Mouse (Mus musculus): Measurements from ENCODE around the gene Prss57. TPM values are rescaled to one million over a fixed set of nuclear protein-coding genes. Genes with fewer than 3 reads are reported as not detected.

The Prss57 gene
- polyA plus RNA-seq, 1 experiment from 2014 or later, result 0.14 TPM

DNA sequence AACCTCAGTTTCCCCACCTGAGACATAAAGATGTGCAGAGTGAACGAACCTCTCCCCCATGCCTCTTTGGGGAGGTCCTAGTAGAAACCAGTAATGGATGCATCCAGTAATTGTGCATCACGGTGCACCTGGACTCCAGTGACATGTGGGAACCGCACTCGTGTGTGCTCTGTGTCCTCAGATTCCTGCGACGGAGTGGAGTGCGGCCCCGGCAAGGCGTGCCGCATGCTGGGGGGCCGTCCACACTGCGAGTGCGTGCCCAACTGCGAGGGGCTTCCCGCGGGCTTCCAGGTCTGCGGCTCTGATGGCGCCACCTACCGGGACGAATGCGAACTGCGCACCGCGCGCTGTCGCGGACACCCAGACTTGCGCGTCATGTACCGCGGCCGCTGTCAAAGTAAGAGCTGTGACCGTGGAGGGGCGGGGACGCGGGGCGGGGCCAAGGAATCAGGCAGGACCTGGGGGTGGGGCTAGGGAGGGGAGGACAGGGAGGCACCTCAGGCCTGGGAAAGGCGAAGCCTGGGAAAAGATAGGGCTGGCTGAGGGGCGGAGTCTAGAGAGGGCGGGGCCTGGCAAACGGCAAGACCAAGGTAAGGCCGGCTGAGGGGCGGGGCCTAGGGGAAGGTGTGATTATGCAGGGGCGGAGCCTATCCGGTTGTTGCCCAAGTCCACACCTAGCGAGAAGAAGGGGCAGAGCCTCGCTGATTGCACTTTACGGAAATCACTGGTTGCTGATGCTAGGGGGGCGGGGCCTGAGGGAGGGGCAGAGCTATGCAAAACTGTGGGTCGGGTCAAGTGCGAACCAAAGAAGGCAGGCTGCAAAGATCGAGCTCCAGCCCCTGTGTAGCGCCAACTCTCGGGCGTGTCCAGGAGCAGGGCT lies 10.7 kb downstream of the Prss57 start:
- peaks cover 45% of the 10 kb centered on the region for H3K27me3 ChIP-seq (replicated peaks)
- H3K9me3 ChIP-seq (replicated peaks), result no peaks in the 10 kb centered on the region
- peak overlapping the region; percentile 45 for H3K9ac ChIP-seq (replicated peaks)
- peak overlapping the region; percentile 49 for H3K4me3 ChIP-seq (replicated peaks)
- no peaks in the 10 kb centered on the region for H3K36me3 ChIP-seq
- peaks cover 37% of the 10 kb centered on the region for H3K4me1 ChIP-seq
- H3K27ac ChIP-seq (replicated peaks), result 0 out of 2 replicates have a peak overlapping the region, but pooled peaks have one; percentile 45
- 2% methylated on average over 55 of the region's 55 CpGs for WGBS
- peak; percentile 91 for ATAC-seq (ENCODE audit: low FRiP score)
- H3K4me2 ChIP-seq, result peak overlapping the region; percentile 90

DNA sequence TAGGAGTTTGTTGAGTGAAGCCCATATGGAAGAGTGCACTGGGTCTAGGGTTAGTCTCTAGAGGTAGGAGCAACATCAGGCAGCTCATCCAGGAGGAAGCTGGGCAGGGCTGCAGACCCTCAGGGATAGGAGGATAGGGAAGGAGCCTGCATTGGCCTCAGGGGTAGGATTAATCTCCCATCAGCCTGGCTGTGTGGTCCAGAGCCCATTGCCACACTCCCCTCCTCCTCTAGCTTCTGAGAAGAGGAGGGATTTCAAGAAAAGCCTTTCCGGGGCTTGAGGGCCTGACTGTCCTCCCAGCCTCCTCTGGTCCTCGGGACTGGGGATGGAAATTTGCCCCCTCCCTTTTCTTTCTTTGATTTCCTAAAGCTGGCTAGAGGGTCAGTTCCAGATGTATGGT lies 11.6 kb downstream of the Prss57 start:
- Histone ChIP-seq H3K9me3 (replicated peaks) (no peaks in the 10 kb centered on the region), H3K4me1 (peaks cover 36% of the 10 kb centered on the region), H3K9ac (replicated peaks) (no peak overlapping the region), H3K4me2 (peak overlapping the region; percentile 90; the same call in 1 of the 2 replicates), H3K4me3 (replicated peaks) (no peak overlapping the region), H3K36me3 (no peaks in the 10 kb centered on the region), H3K27me3 (replicated peaks) (peaks cover 41% of the 10 kb centered on the region), H3K27ac (replicated peaks) (no peak overlapping the region)
- WGBS, result 19% methylated on average over 2 of the region's 2 CpGs
- ATAC-seq (ENCODE audit: low FRiP score), result no peak

DNA sequence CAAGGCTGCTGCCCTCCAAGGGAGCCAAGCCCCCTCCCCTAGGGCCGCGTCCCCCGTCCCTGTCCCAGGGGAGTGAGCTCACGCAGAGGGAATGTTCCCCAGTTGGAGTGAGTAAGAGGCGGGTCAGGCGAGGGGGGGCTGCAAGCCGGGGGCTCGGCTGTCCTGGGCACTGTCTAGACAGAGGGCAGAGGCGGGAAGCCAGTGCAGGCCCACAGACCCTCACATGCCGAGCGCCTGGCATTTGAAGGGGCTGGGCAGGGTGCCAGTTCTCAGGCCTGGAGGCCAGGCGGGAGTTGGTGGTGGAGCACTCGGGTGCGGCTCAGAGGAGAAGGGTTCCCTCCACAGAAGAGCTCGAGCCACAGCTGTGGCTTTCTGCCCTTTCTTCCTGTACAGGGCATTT lies 12.8 kb downstream of the Prss57 start:
- ATAC-seq (ENCODE audit: low FRiP score), result no peak

DNA sequence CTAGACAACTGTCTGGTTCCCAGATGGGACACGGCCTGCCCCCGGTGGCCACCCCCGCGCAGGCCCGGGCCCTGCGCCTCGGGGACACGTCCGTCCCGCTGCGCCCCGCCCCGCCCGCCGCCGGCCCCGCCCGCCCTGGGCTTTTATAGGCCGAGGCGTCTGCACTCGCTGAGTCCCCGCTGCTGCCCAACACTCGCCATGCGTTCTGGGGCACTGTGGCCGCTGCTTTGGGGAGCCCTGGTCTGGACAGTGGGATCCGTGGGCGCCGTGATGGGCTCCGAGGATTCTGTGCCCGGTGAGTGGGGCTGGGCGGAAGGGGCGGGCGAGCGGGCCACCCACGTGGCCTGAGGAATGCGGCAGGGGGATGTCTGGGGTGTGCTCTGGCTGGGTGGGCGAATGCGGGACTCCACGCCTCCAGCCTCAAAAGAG lies 13.6 kb downstream of the Prss57 start, which contains the start of gene Fstl3:
TSS of gene Fstl3 (plus strand) at position 170 of the 429 bp plus-strand sequence.
- Histone ChIP-seq H3K36me3 (no peaks in the 10 kb centered on the region), H3K4me3 (replicated peaks) (peak within 1 kb of the TSS; percentile 30), H3K27me3 (replicated peaks) (peaks cover 41% of the 10 kb centered on the region), H3K9ac (replicated peaks) (peak within 1 kb of the TSS; percentile 20), H3K27ac (replicated peaks) (no peak within 1 kb of the TSS), H3K4me2 (peak within 1 kb of the TSS; percentile 54), H3K9me3 (replicated peaks) (no peaks in the 10 kb centered on the region), H3K4me1 (peaks cover 34% of the 10 kb centered on the region)
- no peak for ATAC-seq (ENCODE audit: low FRiP score)
- under 1% methylated on average over 38 of the region's 39 CpGs for WGBS

More for the DNA sequence above, 12.8 kb downstream of the Prss57 start:
- Histone ChIP-seq H3K9me3 (replicated peaks) (no peaks in the 10 kb centered on the region), H3K4me1 (peaks cover 34% of the 10 kb centered on the region), H3K9ac (replicated peaks) (no peak overlapping the region), H3K27me3 (replicated peaks) (peaks cover 41% of the 10 kb centered on the region), H3K27ac (replicated peaks) (no peak overlapping the region), H3K36me3 (no peaks in the 10 kb centered on the region), H3K4me3 (replicated peaks) (no peak overlapping the region), H3K4me2 (no peak overlapping the region)
- WGBS, result 7% methylated on average over 15 of the region's 15 CpGs

DNA sequence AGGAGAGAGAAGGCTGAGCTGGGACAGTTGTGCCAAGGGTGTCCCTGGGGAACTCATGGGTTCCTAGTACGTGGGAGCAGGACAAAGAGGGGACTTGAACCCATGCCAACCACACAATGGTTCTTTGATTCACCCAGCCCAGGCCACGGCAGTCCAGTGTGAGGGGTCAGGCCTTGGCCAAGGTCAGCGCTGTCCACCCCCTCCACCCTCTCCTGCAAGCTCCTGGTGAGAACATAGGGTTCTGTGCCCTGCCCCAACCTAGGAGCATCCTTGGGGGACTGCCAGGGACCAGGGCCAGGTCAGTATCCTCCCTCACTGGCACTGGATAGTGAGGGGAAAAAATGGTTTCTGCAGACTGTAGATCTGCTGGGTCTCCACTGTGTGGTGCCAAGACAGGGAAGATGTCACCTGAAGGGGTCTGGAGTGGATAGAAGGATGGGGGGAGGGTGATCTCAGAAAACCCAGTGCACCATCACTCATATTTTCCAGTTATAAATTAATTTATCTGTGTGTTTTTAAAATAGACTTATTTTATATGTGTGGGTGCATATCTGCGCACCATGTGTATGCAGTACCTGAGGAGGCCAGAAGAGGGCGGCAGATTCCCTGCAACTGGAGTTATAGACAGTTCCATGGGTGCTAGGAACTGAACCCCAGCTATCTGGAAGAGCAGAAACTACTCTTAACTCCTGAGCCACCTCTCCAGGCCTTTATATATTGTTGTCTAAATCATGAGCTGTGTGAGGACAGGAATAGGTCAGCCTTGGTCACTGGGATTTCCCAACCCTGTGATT lies 16.1 kb downstream of the Prss57 start:
- 68% methylated on average over 5 of the region's 5 CpGs for WGBS
- Histone ChIP-seq H3K27ac (replicated peaks) (no peak overlapping the region), H3K9ac (replicated peaks) (no peak overlapping the region), H3K4me1 (peaks cover 18% of the 10 kb centered on the region), H3K4me3 (replicated peaks) (no peak overlapping the region), H3K36me3 (no peaks in the 10 kb centered on the region), H3K4me2 (no peak overlapping the region), H3K9me3 (replicated peaks) (no peaks in the 10 kb centered on the region), H3K27me3 (replicated peaks) (peaks cover 36% of the 10 kb centered on the region)
- no peak for ATAC-seq (ENCODE audit: low FRiP score)

DNA sequence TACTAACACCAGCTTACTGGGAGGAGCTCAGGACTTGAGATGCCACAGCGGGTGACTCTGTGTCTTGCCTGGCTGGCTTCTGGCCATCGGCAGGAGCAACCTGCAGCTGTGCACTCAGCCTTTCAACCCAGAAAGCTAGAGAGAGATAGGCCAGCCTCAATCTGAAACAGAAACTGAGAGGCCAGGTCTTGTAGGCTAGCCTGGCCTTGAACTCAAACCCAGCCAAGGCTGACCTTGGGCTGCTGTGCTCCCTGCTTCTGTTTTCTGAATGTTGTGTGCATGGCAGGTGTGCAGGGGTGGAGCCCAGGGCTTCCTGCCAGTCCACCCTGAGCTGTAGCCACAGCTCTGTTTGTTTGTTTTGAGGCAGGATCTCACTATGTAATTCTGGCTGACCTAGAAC lies 17.6 kb downstream of the Prss57 start:
- H3K9me3 ChIP-seq (replicated peaks), result no peaks in the 10 kb centered on the region
- H3K4me3 ChIP-seq (replicated peaks), result no peak overlapping the region
- no peak for ATAC-seq (ENCODE audit: low FRiP score)
- H3K9ac ChIP-seq (replicated peaks), result no peak overlapping the region
- peaks cover 23% of the 10 kb centered on the region for H3K27me3 ChIP-seq (replicated peaks)
- H3K27ac ChIP-seq (replicated peaks), result no peak overlapping the region
- 92% methylated on average over 2 of the region's 2 CpGs for WGBS
- no peak overlapping the region for H3K4me2 ChIP-seq
- H3K4me1 ChIP-seq, result peaks cover 20% of the 10 kb centered on the region
- H3K36me3 ChIP-seq, result no peaks in the 10 kb centered on the region

DNA sequence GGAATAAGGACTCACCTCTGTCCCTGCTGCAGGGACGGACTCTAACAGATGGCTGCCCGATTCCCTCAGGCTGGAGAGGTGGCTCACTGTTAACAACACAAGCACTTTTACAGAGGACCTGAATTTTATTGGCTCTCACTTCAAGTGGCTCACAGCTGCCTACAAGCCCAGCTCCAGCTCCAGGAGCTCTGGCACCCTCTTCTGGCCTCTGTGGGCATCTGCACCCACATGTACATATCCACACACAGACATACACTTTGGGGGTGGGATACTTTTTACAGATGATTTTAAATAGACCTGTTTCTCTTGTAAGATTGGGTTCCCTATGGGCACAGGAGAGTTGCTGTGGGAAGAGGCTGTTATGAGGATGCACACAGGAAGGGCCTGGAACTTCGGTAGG lies 18.4 kb downstream of the Prss57 start:
- WGBS, result 93% methylated on average over 3 of the region's 3 CpGs

DNA sequence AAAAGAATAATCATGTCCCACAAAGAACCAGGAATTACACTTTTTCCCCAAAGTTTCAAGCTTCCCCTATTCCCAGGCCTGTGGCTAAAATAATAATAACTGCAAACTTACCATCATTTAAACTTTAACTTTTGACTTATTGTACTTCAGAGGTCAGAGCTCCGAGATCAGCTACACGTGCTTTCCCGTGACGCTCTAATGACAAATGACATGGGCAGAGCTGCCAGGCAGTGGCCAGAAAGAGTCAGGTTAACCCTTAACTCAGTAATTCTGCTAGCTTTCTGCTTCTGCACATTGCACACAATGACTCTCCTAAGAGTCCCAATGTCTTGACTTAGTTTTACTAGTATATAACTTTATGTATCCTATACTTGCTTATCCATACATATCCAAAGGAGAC lies 21.4 kb downstream of the Prss57 start:
- Histone ChIP-seq H3K27ac (replicated peaks) (no peak overlapping the region), H3K4me3 (replicated peaks) (no peak overlapping the region), H3K4me1 (peaks cover 32% of the 10 kb centered on the region), H3K4me2 (no peak overlapping the region), H3K9ac (replicated peaks) (no peak overlapping the region), H3K9me3 (replicated peaks) (no peaks in the 10 kb centered on the region), H3K36me3 (no peaks in the 10 kb centered on the region), H3K27me3 (replicated peaks) (0 out of 2 replicates have a peak, but pooled peaks cover 4% of the 10 kb centered on the region)
- 48% methylated on average over 4 of the region's 4 CpGs for WGBS
- ATAC-seq (ENCODE audit: low FRiP score), result no peak

More for the DNA sequence above, 18.4 kb downstream of the Prss57 start:
- Histone ChIP-seq H3K9ac (replicated peaks) (no peak overlapping the region), H3K36me3 (no peaks in the 10 kb centered on the region), H3K27me3 (replicated peaks) (peaks cover 15% of the 10 kb centered on the region), H3K27ac (replicated peaks) (no peak overlapping the region), H3K4me2 (no peak overlapping the region), H3K4me1 (peaks cover 19% of the 10 kb centered on the region), H3K4me3 (replicated peaks) (no peak overlapping the region), H3K9me3 (replicated peaks) (no peaks in the 10 kb centered on the region)
- ATAC-seq (ENCODE audit: low FRiP score), result no peak

DNA sequence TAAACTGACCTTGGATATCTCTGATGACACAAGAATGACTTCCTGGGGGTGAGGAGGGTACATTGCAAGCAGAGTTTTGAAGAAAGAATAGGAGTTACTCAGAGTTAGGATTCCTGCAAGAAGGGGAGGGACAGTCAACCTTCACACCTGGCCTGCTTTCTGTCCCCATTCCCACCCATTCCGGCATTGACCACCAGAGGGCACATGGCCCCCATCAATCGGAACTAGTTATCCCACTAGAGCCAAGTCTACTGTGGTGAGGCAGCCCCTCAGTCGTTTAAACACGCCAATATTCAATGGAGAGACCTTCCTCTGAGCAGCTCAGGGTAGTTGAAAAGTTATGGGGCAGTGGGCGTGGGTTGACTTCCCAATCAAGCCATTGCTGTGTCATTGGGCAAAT lies 22.4 kb downstream of the Prss57 start:
- Histone ChIP-seq H3K4me1 (peaks cover 41% of the 10 kb centered on the region), H3K4me2 (peak overlapping the region; percentile 92), H3K9ac (replicated peaks) (peak overlapping the region; percentile 21; the same call in 1 of the 2 replicates), H3K27ac (replicated peaks) (no peak overlapping the region), H3K36me3 (no peaks in the 10 kb centered on the region), H3K27me3 (replicated peaks) (0 out of 2 replicates have a peak, but pooled peaks cover 4% of the 10 kb centered on the region), H3K4me3 (replicated peaks) (0 out of 2 replicates have a peak overlapping the region, but pooled peaks have one; percentile 81), H3K9me3 (replicated peaks) (no peaks in the 10 kb centered on the region)
- under 1% methylated on average over 5 of the region's 5 CpGs for WGBS
- no peak for ATAC-seq (ENCODE audit: low FRiP score)

DNA sequence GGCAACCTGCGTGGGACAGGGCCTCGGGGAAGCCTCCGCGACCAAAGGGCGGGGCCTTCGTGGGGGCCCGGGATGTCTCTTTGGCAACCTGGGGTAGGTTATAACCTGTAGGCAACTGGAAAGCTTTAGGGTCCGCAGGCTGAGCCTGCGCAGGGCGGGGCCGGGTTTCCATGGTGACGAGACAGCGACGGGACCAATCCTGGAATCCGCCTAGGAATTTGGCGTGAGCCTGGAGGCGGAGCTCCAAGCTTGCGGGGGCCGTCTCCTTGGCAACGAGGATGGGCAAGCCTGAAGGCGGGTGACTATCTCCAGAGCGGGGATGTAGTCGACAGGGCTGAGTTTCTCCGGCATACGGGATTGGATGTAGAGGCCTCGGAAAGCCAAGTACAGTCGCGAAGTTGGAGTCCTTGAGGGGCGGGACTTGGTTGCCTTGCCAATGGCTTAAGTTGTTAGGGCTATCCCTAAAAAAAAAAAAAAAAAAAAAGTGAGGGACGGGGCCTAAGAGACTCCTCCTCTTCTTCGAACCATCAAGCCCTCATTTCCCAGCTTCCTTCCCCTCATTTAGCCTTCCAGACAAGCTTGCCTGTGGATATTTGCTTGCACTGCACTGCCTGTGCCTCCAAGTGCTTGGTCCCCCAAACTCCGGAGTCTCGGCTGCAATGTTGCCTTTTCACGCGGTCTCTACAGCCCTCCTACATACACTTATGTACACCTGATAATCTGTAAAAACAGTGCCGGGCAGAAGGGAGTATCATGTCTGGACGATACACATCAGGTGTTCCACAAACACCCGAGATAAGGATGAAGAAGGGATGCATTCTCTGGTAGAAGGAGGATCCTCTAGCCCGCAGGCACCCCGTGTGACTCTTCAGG lies 23.2 kb downstream of the Prss57 start:
- H3K4me2 ChIP-seq, result peak overlapping the region; percentile 92
- no peaks in the 10 kb centered on the region for H3K9me3 ChIP-seq (replicated peaks)
- H3K27me3 ChIP-seq (replicated peaks), result 0 out of 2 replicates have a peak, but pooled peaks cover 4% of the 10 kb centered on the region
- H3K9ac ChIP-seq (replicated peaks), result peak overlapping the region; percentile 97
- ATAC-seq (ENCODE audit: low FRiP score), result peak; percentile 87
- H3K4me1 ChIP-seq, result peaks cover 46% of the 10 kb centered on the region
- WGBS, result 12% methylated on average over 40 of the region's 40 CpGs
- H3K4me3 ChIP-seq (replicated peaks), result peak overlapping the region; percentile 81
- H3K27ac ChIP-seq (replicated peaks), result peak overlapping the region; percentile 93
- H3K36me3 ChIP-seq, result no peaks in the 10 kb centered on the region
